Mouse (Mus musculus) brain, adult 2 months (tissue): ENCODE data around the gene Gpr171.

Experiments
- DNase-seq: peaks from one replicate; pipeline ENCODE4 v3.0.0; 2011; ENCODE audit warnings: low read depth, low spot score

The Gpr171 gene

GRCm38 (mm10) chr3:59054834-59055535, 46.6 kb downstream of the Gpr171 start:
- no peak for DNase-seq
